Mouse (Mus musculus): ENCODE data around the gene Hspe1. TPM values are rescaled to one million over a fixed set of nuclear protein-coding genes. Genes with fewer than 3 reads are reported as not detected.

The Hspe1 gene
- 524 and 599 TPM in 2 replicates for polyA plus RNA-seq (2014; fragmentation: Nextera tagmentation; extraction: Ambion mirVana)

DNA sequence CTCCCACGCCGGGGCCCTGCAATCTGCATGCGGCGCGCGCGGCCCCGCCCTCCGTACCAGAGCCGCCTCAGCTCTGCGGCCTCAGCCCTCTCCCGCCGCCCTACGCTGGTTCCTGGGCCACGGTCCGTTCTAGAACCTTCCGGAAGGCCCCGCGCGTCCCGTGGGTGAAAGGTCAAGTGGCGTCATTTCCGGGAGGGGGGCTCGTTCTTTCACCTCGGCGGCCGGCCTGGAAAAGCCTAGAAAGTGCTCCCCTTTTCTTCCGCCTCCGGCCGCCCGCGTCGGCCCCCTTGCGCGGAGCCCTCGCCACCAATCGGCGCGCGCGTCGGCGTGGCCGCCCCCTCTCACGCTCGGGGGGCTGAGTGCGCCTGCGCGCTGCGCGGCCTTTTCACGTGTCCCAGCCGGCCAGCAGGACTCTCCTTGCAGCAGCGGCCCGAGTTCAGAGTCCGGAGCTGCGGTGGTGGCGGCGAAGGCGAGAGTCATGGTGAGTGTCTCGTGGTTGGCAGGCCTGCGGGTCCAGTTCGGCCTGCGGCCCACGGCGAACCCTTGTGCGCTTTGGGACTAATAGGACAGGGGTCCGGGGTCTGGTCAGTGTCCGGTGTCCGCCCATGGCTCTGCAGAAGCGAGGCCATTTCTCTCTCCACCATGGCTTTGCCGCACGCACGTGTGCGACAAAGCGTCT lies at the start of gene Hspe1, which contains the start of gene Hspd1:
TSS of gene Hspe1 (plus strand) at position 201 of the 679 bp plus-strand sequence.
TSS of gene Hspd1 (minus strand) at position 312 of the 679 bp plus-strand sequence.
- H3K27me3 ChIP-seq (ENCODE audit: control insufficient read depth, insufficient read depth, low read length) = no peaks in the 10 kb centered on the region
- H3K4me3 ChIP-seq (ENCODE audit: low read depth, low read length) = peak within 1 kb of the TSS; percentile 90
- H3K9me3 ChIP-seq (replicated peaks; ENCODE audit: control insufficient read depth, low read length) = no peaks in the 10 kb centered on the region
- peaks cover 5% of the 10 kb centered on the region for H3K36me3 ChIP-seq (replicated peaks; ENCODE audit: control insufficient read depth, insufficient read depth, low read depth, low read length)
- H3K9ac ChIP-seq (replicated peaks; ENCODE audit: low read length) = peak within 1 kb of the TSS; percentile 94
- no peaks in the 10 kb centered on the region for H3K4me1 ChIP-seq (ENCODE audit: control insufficient read depth, insufficient read depth, low read length)
- peak within 1 kb of the TSS; percentile 93 for H3K27ac ChIP-seq (replicated peaks; ENCODE audit: low read depth, low read length)
- under 1% methylated on average over 56 of the region's 76 CpGs for WGBS
- DNase-seq (ENCODE audit: low spot score) = peak; percentile 99
- H3K4me2 ChIP-seq (ENCODE audit: low read depth, low read length) = peak within 1 kb of the TSS; percentile 78
- peak; percentile 95 for ATAC-seq (replicated peaks; ENCODE audit: insufficient number of reproducible peaks, low FRiP score, low TSS enrichment, low read depth)

DNA sequence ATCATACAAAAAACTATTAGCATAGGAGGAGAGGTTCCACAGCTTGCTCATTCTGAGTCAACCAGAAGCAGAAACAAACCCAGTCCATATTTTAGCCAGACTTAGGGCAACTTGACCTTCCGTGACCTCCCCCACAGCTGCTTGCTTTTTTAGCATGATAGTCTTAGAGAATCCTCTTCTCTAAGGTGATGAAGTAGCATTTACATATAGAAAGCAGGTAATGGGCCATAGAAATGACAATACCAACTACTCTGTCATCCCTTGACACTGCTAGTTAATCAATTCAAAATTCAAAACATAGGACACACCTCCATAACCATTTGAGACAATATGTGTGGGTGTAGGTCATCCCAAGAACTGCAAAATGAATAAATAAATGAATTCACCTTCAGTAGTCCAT lies 48.0 kb upstream of the Hspe1 start:
- H3K4me2 ChIP-seq (ENCODE audit: low read depth, low read length) = no peak overlapping the region
- no peaks in the 10 kb centered on the region for H3K27me3 ChIP-seq (ENCODE audit: control insufficient read depth, insufficient read depth, low read length)
- no peak overlapping the region for H3K4me3 ChIP-seq (ENCODE audit: low read depth, low read length)
- no peak overlapping the region for H3K9ac ChIP-seq (replicated peaks; ENCODE audit: low read length)
- no peaks in the 10 kb centered on the region for H3K4me1 ChIP-seq (ENCODE audit: control insufficient read depth, insufficient read depth, low read length)
- no peak overlapping the region for H3K27ac ChIP-seq (replicated peaks; ENCODE audit: low read depth, low read length)
- H3K9me3 ChIP-seq (replicated peaks; ENCODE audit: control insufficient read depth, low read length) = no peaks in the 10 kb centered on the region
- no peak for DNase-seq (ENCODE audit: low spot score)
- no peaks in the 10 kb centered on the region for H3K36me3 ChIP-seq (replicated peaks; ENCODE audit: control insufficient read depth, insufficient read depth, low read depth, low read length)
- 73% methylated on average over 1 of the region's 1 CpGs for WGBS
- no peak for ATAC-seq (replicated peaks; ENCODE audit: insufficient number of reproducible peaks, low FRiP score, low TSS enrichment, low read depth)

DNA sequence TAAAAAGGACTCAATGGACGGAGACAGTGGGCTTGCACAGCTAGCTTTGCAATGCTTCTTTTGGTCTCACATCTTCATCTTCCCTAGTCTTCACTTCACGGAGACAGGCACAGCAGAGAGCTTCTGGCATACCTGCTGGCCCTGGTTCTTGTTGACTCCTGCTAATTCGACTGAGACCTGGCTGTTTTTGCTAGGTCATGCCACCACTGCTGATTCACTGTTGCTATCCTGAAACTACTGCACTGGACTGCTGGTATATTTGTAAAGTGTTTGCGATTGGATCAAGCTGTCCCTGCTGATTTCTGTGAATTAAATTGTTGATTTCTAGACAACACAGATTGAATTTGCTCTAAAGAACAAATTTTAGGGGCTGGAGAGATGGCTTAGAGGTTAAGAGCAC lies 46.2 kb upstream of the Hspe1 start:
- Histone ChIP-seq H3K9ac (replicated peaks; ENCODE audit: low read length) (no peak overlapping the region), H3K4me3 (ENCODE audit: low read depth, low read length) (no peak overlapping the region), H3K4me1 (ENCODE audit: control insufficient read depth, insufficient read depth, low read length) (no peaks in the 10 kb centered on the region), H3K27me3 (ENCODE audit: control insufficient read depth, insufficient read depth, low read length) (no peaks in the 10 kb centered on the region), H3K27ac (replicated peaks; ENCODE audit: low read depth, low read length) (no peak overlapping the region), H3K4me2 (ENCODE audit: low read depth, low read length) (no peak overlapping the region), H3K36me3 (replicated peaks; ENCODE audit: control insufficient read depth, insufficient read depth, low read depth, low read length) (no peaks in the 10 kb centered on the region), H3K9me3 (replicated peaks; ENCODE audit: control insufficient read depth, low read length) (no peaks in the 10 kb centered on the region)
- WGBS = 82% methylated on average over 4 of the region's 4 CpGs
- ATAC-seq (replicated peaks; ENCODE audit: insufficient number of reproducible peaks, low FRiP score, low TSS enrichment, low read depth) (no peak), DNase-seq (ENCODE audit: low spot score) (no peak)

DNA sequence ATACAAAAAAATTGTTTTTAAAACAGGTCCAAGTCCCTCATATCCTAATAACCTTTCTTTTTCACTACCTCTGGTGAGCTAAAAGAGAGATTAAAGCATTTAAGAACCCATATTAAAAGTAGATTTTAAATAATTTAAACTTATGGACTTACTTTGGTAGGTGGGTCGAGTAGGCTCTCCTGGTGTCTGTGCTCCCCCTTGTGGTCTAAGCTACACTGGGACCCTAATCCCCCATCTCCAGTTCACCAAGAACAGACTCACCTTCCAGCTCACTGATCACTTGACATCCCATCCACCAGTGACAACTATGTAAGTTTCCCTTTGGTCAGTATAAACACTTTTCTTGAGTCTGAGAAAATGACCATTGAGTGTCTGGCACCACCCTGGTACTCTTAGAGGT lies 45.7 kb upstream of the Hspe1 start:
- no peak overlapping the region for H3K4me3 ChIP-seq (ENCODE audit: low read depth, low read length)
- H3K36me3 ChIP-seq (replicated peaks; ENCODE audit: control insufficient read depth, insufficient read depth, low read depth, low read length) = no peaks in the 10 kb centered on the region
- 66% methylated on average over 1 of the region's 1 CpGs for WGBS
- H3K4me1 ChIP-seq (ENCODE audit: control insufficient read depth, insufficient read depth, low read length) = no peaks in the 10 kb centered on the region
- H3K4me2 ChIP-seq (ENCODE audit: low read depth, low read length) = no peak overlapping the region
- ATAC-seq (replicated peaks; ENCODE audit: insufficient number of reproducible peaks, low FRiP score, low TSS enrichment, low read depth) = no peak
- H3K9ac ChIP-seq (replicated peaks; ENCODE audit: low read length) = no peak overlapping the region
- DNase-seq (ENCODE audit: low spot score) = no peak
- H3K27ac ChIP-seq (replicated peaks; ENCODE audit: low read depth, low read length) = no peak overlapping the region
- H3K27me3 ChIP-seq (ENCODE audit: control insufficient read depth, insufficient read depth, low read length) = no peaks in the 10 kb centered on the region
- no peaks in the 10 kb centered on the region for H3K9me3 ChIP-seq (replicated peaks; ENCODE audit: control insufficient read depth, low read length)

DNA sequence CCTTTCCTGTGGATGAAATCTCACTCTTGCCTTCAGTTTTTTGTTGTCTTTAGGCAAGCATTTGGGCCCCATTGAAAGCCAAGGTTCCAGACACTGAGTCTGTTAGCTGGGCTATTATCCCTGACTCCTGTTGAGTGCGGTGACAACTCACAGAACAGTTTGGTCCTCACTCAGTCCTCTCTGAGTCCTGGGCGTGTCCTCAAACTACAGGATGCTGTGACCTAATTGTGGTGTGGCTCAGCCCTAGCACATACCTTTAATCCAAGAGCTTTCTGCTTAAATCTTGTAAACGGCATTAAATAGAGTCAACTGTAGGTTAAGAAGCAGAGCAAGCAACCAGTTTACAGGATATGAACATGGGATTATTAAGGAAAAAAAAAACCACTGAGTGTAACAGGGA lies 44.8 kb upstream of the Hspe1 start:
- Histone ChIP-seq H3K4me3 (ENCODE audit: low read depth, low read length) (no peak overlapping the region), H3K9ac (replicated peaks; ENCODE audit: low read length) (no peak overlapping the region), H3K27ac (replicated peaks; ENCODE audit: low read depth, low read length) (no peak overlapping the region), H3K4me2 (ENCODE audit: low read depth, low read length) (no peak overlapping the region), H3K9me3 (replicated peaks; ENCODE audit: control insufficient read depth, low read length) (no peaks in the 10 kb centered on the region), H3K27me3 (ENCODE audit: control insufficient read depth, insufficient read depth, low read length) (no peaks in the 10 kb centered on the region), H3K36me3 (replicated peaks; ENCODE audit: control insufficient read depth, insufficient read depth, low read depth, low read length) (no peaks in the 10 kb centered on the region), H3K4me1 (ENCODE audit: control insufficient read depth, insufficient read depth, low read length) (no peaks in the 10 kb centered on the region)
- ATAC-seq (replicated peaks; ENCODE audit: insufficient number of reproducible peaks, low FRiP score, low TSS enrichment, low read depth) (no peak), DNase-seq (ENCODE audit: low spot score) (no peak)
- 84% methylated on average over 3 of the region's 3 CpGs for WGBS

DNA sequence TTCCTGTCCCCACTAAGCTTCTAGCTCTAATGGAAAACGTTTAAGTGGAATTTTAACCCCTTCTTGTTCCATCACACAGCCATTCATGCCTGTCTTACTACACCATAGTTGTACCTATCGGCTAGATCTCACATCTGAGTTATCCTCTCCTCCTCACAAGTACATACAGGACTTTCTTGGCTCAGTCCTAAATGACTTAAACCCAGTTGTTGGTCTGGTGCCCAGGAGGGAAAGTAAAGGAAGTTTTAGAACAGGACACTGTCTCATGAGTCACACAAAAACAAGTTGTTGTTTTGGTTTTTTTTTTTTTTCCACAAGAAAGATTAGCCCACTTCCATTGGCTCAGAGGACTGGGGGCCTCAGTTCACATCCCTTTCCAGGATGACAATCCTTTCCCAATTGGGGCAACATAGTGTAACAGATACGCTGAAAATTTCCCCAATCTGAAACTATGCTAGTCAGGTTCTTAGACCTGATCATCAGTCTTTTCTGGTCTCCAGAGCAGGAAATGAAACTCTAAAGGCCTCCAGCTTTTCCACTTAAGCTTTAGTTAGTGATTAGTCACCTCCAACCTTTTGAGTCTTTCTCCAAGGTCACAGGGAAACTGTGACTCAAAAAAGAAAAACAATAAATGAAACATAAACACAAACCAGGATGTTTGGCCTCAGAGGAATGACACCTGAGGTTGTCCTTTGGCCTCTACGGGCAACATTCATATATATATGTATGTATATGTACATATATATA lies 38.9 kb upstream of the Hspe1 start:
- no peak for DNase-seq (ENCODE audit: low spot score)
- no peaks in the 10 kb centered on the region for H3K36me3 ChIP-seq (replicated peaks; ENCODE audit: control insufficient read depth, insufficient read depth, low read depth, low read length)
- WGBS = 67% methylated on average over 4 of the region's 4 CpGs
- H3K4me2 ChIP-seq (ENCODE audit: low read depth, low read length) = no peak overlapping the region
- no peak for ATAC-seq (replicated peaks; ENCODE audit: insufficient number of reproducible peaks, low FRiP score, low TSS enrichment, low read depth)
- no peaks in the 10 kb centered on the region for H3K9me3 ChIP-seq (replicated peaks; ENCODE audit: control insufficient read depth, low read length)
- H3K4me1 ChIP-seq (ENCODE audit: control insufficient read depth, insufficient read depth, low read length) = peaks cover 3% of the 10 kb centered on the region; the same call in 1 of the 2 replicates
- no peak overlapping the region for H3K27ac ChIP-seq (replicated peaks; ENCODE audit: low read depth, low read length)
- no peak overlapping the region for H3K9ac ChIP-seq (replicated peaks; ENCODE audit: low read length)
- no peak overlapping the region for H3K4me3 ChIP-seq (ENCODE audit: low read depth, low read length)
- H3K27me3 ChIP-seq (ENCODE audit: control insufficient read depth, insufficient read depth, low read length) = no peaks in the 10 kb centered on the region

DNA sequence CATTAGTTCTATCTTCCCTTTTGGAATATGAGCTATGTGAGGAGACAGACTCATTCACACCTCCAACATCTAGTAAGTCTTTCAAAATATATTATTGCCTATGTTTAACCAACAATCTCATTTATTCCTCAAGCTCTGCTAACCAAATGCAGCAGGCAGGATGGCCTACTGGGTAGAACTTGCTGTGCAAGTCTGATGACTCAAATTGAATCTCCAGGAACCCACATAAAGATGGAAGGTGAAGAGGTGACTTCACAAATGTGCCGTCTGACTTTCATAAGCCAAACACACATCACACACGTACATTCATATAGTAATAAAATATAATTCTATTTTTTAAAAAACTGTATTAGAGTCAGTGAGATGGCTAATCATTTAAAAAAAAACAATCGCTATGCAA lies 36.3 kb upstream of the Hspe1 start:
- no peak for DNase-seq (ENCODE audit: low spot score)
- H3K4me2 ChIP-seq (ENCODE audit: low read depth, low read length) = no peak overlapping the region
- no peak overlapping the region for H3K4me3 ChIP-seq (ENCODE audit: low read depth, low read length)

DNA sequence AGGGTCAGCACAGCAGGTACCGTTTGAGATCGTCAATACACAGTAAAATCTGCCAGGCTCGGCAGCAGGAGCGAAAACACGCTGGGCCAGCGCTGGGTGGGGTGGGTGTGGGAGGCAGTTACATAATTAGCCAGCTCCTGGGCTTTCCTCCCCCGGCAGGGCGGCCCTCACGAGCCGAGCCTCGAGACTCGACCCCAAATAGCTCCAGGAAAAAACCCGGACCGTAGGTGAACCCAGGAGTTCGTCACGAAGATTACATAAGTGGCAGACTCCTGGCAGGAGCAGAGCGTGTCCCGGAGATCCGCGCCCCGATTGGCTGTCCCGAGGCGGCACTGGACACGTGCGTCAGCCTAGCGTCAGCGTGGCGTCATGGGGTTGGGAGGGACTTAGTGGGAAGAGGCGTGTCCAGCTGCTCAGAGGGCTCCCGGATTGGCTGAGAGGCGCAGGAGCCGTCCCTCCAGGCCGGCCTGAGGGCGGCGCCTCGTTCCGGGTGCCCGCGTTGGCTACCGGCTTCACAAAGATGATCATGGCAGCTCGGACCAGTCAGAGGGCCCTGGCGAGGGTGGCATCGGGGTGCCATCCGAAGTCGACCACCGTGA lies 35.5 kb upstream of the Hspe1 start, which contains the start of gene Coq10b:
TSS of gene Coq10b (plus strand) at position 416 of the 599 bp plus-strand sequence.
- Histone ChIP-seq H3K9ac (replicated peaks; ENCODE audit: low read length) (peak within 1 kb of the TSS; percentile 68), H3K4me3 (ENCODE audit: low read depth, low read length) (peak within 1 kb of the TSS; percentile 92), H3K36me3 (replicated peaks; ENCODE audit: control insufficient read depth, insufficient read depth, low read depth, low read length) (no peaks in the 10 kb centered on the region), H3K27ac (replicated peaks; ENCODE audit: low read depth, low read length) (peak within 1 kb of the TSS; percentile 59; the same call in 1 of the 2 replicates), H3K4me2 (ENCODE audit: low read depth, low read length) (peak within 1 kb of the TSS; percentile 83), H3K4me1 (ENCODE audit: control insufficient read depth, insufficient read depth, low read length) (peaks cover 3% of the 10 kb centered on the region; the same call in 1 of the 2 replicates), H3K27me3 (ENCODE audit: control insufficient read depth, insufficient read depth, low read length) (no peaks in the 10 kb centered on the region), H3K9me3 (replicated peaks; ENCODE audit: control insufficient read depth, low read length) (no peaks in the 10 kb centered on the region)
- under 1% methylated on average over 42 of the region's 46 CpGs for WGBS
- ATAC-seq (replicated peaks; ENCODE audit: insufficient number of reproducible peaks, low FRiP score, low TSS enrichment, low read depth) = peak; percentile 100
- DNase-seq (ENCODE audit: low spot score) = peak; percentile 100

More for the DNA sequence above, 36.3 kb upstream of the Hspe1 start:
- no peak for ATAC-seq (replicated peaks; ENCODE audit: insufficient number of reproducible peaks, low FRiP score, low TSS enrichment, low read depth)
- H3K36me3 ChIP-seq (replicated peaks; ENCODE audit: control insufficient read depth, insufficient read depth, low read depth, low read length) = no peaks in the 10 kb centered on the region
- H3K9me3 ChIP-seq (replicated peaks; ENCODE audit: control insufficient read depth, low read length) = no peaks in the 10 kb centered on the region
- H3K27me3 ChIP-seq (ENCODE audit: control insufficient read depth, insufficient read depth, low read length) = no peaks in the 10 kb centered on the region
- peaks cover 3% of the 10 kb centered on the region; the same call in 1 of the 2 replicates for H3K4me1 ChIP-seq (ENCODE audit: control insufficient read depth, insufficient read depth, low read length)
- no peak overlapping the region for H3K9ac ChIP-seq (replicated peaks; ENCODE audit: low read length)
- 72% methylated on average over 3 of the region's 3 CpGs for WGBS
- no peak overlapping the region for H3K27ac ChIP-seq (replicated peaks; ENCODE audit: low read depth, low read length)
